Mouse (Mus musculus) heart, embryonic 16.5 days (tissue): ENCODE results near the gene Hsd17b6. TPM values are rescaled to one million over a fixed set of nuclear protein-coding genes. Genes with fewer than 3 reads are reported as not detected.

Experiments used
- ATAC-seq: fragments of 200-750 bp; cut with Nextera tagmentation; replicated peaks from 2 replicates; pipeline ENCODE4 v1.8.0; 2017; ENCODE audit warnings: moderate number of reproducible peaks; ENCODE audit not compliant: insufficient read depth, low FRiP score; ENCODE audit errors: extremely low read depth
- H3K27ac ChIP-seq: fragments of 300-500 bp; sonication (generic); 2 replicates; pipeline ENCODE4 v1.5.1; 2014; ENCODE audit warnings: mild to moderate bottlenecking, low read length, control low read depth, moderate library complexity
- H3K27me3 ChIP-seq: fragments of 300-500 bp; sonication (generic); 2 replicates; pipeline ENCODE4 v1.6.1; 2014; ENCODE audit warnings: low read length, mixed read lengths; ENCODE audit not compliant: control insufficient read depth, insufficient read depth
- H3K36me3 ChIP-seq: fragments of 300-500 bp; sonication (generic); 2 replicates; pipeline ENCODE4 v1.6.1; 2014; ENCODE audit not compliant: control insufficient read depth, insufficient read depth
- H3K4me1 ChIP-seq: fragments of 300-500 bp; sonication (generic); 2 replicates; pipeline ENCODE4 v1.6.1; 2014; ENCODE audit warnings: low read length, mixed read lengths; ENCODE audit not compliant: control insufficient read depth, insufficient read depth
- H3K4me2 ChIP-seq: fragments of 300-500 bp; sonication (generic); 2 replicates; pipeline ENCODE4 v1.6.1; 2014; ENCODE audit warnings: low read depth, mild to moderate bottlenecking, control low read depth, low read length
- H3K4me3 ChIP-seq: fragments of 300-500 bp; sonication (generic); 2 replicates; pipeline ENCODE4 v1.5.1; 2014; ENCODE audit warnings: mild to moderate bottlenecking, control low read depth, low read length
- H3K9ac ChIP-seq: fragments of 300-500 bp; sonication (generic); 2 replicates; pipeline ENCODE4 v1.6.1; 2014; ENCODE audit warnings: low read length, control low read depth
- H3K9me3 ChIP-seq: fragments of 300-500 bp; sonication (generic); replicated peaks from 2 replicates; pipeline ENCODE4 v1.6.1; 2016; ENCODE audit warnings: low read length; ENCODE audit not compliant: control insufficient read depth
- WGBS: fragments of 180-500 bp; shearing (Covaris S2); extraction: QIAGEN DNeasy Blood & Tissue Kit; methylation state at CpG from one replicate; pipeline ENCODE4 v1.1.7; 2014; 5-methylcytosine and 5-hydroxymethylcytosine counted together
- polyA plus RNA-seq: library from polyadenylated mRNA; unstranded; fragments of >200 nt; fragmentation: Nextera tagmentation; extraction: Ambion mirVana; gene quantifications from 2 replicates; pipeline ENCODE4 v1.2.1, GENCODE M21; 2015

Gene Hsd17b6
- polyA plus RNA-seq, 1 experiment from 2014 or later: not detected

GRCm38 (mm10) chr10:128041636-128042035, 34.2 kb upstream of the Hsd17b6 start:
- Histone ChIP-seq H3K4me3 (no peak overlapping the region), H3K4me2 (no peak overlapping the region), H3K4me1 (peaks cover 69% of the 10 kb centered on the region), H3K27ac (no peak overlapping the region), H3K36me3 (peaks cover 40% of the 10 kb centered on the region), H3K27me3 (no peaks in the 10 kb centered on the region), H3K9ac (peak overlapping the region; percentile 10; the same call in 1 of the 2 replicates), H3K9me3 (no peaks in the 10 kb centered on the region)
- WGBS: 73% methylated on average over 4 of the region's 4 CpGs
- no peak for ATAC-seq

- peaks cover 27% of the 10 kb centered on the region for H3K36me3 ChIP-seq
- H3K4me2 ChIP-seq: no peak overlapping the region
- H3K9ac ChIP-seq: no peak overlapping the region
- no peak overlapping the region for H3K27ac ChIP-seq
- H3K4me3 ChIP-seq: no peak overlapping the region
- no peaks in the 10 kb centered on the region for H3K27me3 ChIP-seq
- peaks cover 69% of the 10 kb centered on the region for H3K4me1 ChIP-seq
- H3K9me3 ChIP-seq: no peaks in the 10 kb centered on the region
- ATAC-seq: no peak
- WGBS: 81% methylated on average over 5 of the region's 5 CpGs
These were observed 32.9 kb upstream of the Hsd17b6 start for GRCm38 (mm10) chr10:128040293-128040692.

GRCm38 (mm10) chr10:128039858-128040257, 32.4 kb upstream of the Hsd17b6 start:
- H3K4me2 ChIP-seq: no peak overlapping the region
- H3K9me3 ChIP-seq: no peaks in the 10 kb centered on the region
- 59% methylated on average over 3 of the region's 3 CpGs for WGBS
- H3K27me3 ChIP-seq: no peaks in the 10 kb centered on the region
- H3K4me1 ChIP-seq: peaks cover 65% of the 10 kb centered on the region
- no peak overlapping the region for H3K4me3 ChIP-seq
- peaks cover 27% of the 10 kb centered on the region for H3K36me3 ChIP-seq
- 0 out of 2 replicates have a peak overlapping the region, but pooled peaks have one; percentile 13 for H3K9ac ChIP-seq
- ATAC-seq: no peak
- H3K27ac ChIP-seq: no peak overlapping the region

GRCm38 (mm10) chr10:128039167-128039566, 31.8 kb upstream of the Hsd17b6 start:
- ATAC-seq: no peak
- peak overlapping the region; percentile 43; the same call in 1 of the 2 replicates for H3K4me2 ChIP-seq
- 41% methylated on average over 5 of the region's 5 CpGs for WGBS
- peaks cover 25% of the 10 kb centered on the region for H3K36me3 ChIP-seq
- H3K4me3 ChIP-seq: no peak overlapping the region
- H3K27me3 ChIP-seq: no peaks in the 10 kb centered on the region
- no peaks in the 10 kb centered on the region for H3K9me3 ChIP-seq
- 0 out of 2 replicates have a peak overlapping the region, but pooled peaks have one; percentile 12 for H3K27ac ChIP-seq
- H3K9ac ChIP-seq: no peak overlapping the region
- H3K4me1 ChIP-seq: peaks cover 63% of the 10 kb centered on the region

- H3K4me3 ChIP-seq: no peak overlapping the region
- H3K4me2 ChIP-seq: peak overlapping the region; percentile 43
- no peaks in the 10 kb centered on the region for H3K27me3 ChIP-seq
- 69% methylated on average over 3 of the region's 3 CpGs for WGBS
- peak overlapping the region; percentile 30; the same call in 1 of the 2 replicates for H3K9ac ChIP-seq
- H3K4me1 ChIP-seq: peaks cover 53% of the 10 kb centered on the region
- H3K36me3 ChIP-seq: peaks cover 22% of the 10 kb centered on the region
- no peak for ATAC-seq
- no peak overlapping the region for H3K27ac ChIP-seq
- H3K9me3 ChIP-seq: no peaks in the 10 kb centered on the region
These were observed 30.5 kb upstream of the Hsd17b6 start for GRCm38 (mm10) chr10:128037921-128038320.

- H3K9ac ChIP-seq: peak overlapping the region; percentile 100
- peaks cover 44% of the 10 kb centered on the region for H3K4me1 ChIP-seq
- peak; percentile 53 for ATAC-seq
- H3K27ac ChIP-seq: peak overlapping the region; percentile 100
- peak overlapping the region; percentile 84 for H3K4me2 ChIP-seq
- peak overlapping the region; percentile 93 for H3K4me3 ChIP-seq
- no peaks in the 10 kb centered on the region for H3K27me3 ChIP-seq
- no peaks in the 10 kb centered on the region for H3K9me3 ChIP-seq
- WGBS: under 1% methylated on average over 10 of the region's 10 CpGs
- H3K36me3 ChIP-seq: peaks cover 22% of the 10 kb centered on the region
These were observed 29.5 kb upstream of the Hsd17b6 start for GRCm38 (mm10) chr10:128036746-128037425.

- no peak for ATAC-seq
- no peaks in the 10 kb centered on the region for H3K9me3 ChIP-seq
- no peaks in the 10 kb centered on the region for H3K27me3 ChIP-seq
- H3K9ac ChIP-seq: no peak overlapping the region
- H3K4me2 ChIP-seq: no peak overlapping the region
- no peak overlapping the region for H3K27ac ChIP-seq
- no peak overlapping the region for H3K4me3 ChIP-seq
- 55% methylated on average over 2 of the region's 2 CpGs for WGBS
- H3K36me3 ChIP-seq: peaks cover 13% of the 10 kb centered on the region
- peaks cover 5% of the 10 kb centered on the region for H3K4me1 ChIP-seq
These were observed 23.4 kb upstream of the Hsd17b6 start for GRCm38 (mm10) chr10:128030860-128031259.

GRCm38 (mm10) chr10:128029931-128030330, 22.5 kb upstream of the Hsd17b6 start:
- WGBS: 89% methylated on average over 7 of the region's 7 CpGs

GRCm38 (mm10) chr10:128023496-128023895, 16.1 kb upstream of the Hsd17b6 start:
- no peak overlapping the region for H3K27ac ChIP-seq
- H3K4me1 ChIP-seq: peaks cover 3% of the 10 kb centered on the region
- no peaks in the 10 kb centered on the region for H3K27me3 ChIP-seq
- no peak for ATAC-seq
- WGBS: 95% methylated on average over 10 of the region's 10 CpGs
- no peaks in the 10 kb centered on the region for H3K9me3 ChIP-seq
- H3K4me2 ChIP-seq: no peak overlapping the region
- no peak overlapping the region for H3K9ac ChIP-seq
- H3K36me3 ChIP-seq: peaks cover 28% of the 10 kb centered on the region
- no peak overlapping the region for H3K4me3 ChIP-seq

More at GRCm38 (mm10) chr10:128029931-128030330, 22.5 kb upstream of the Hsd17b6 start:
- Histone ChIP-seq H3K4me1 (peaks cover 5% of the 10 kb centered on the region), H3K9ac (no peak overlapping the region), H3K27ac (no peak overlapping the region), H3K27me3 (no peaks in the 10 kb centered on the region), H3K4me2 (no peak overlapping the region), H3K4me3 (no peak overlapping the region), H3K36me3 (peaks cover 18% of the 10 kb centered on the region), H3K9me3 (no peaks in the 10 kb centered on the region)
- no peak for ATAC-seq
